Mouse (Mus musculus) forebrain, postnatal 0 days (tissue): ENCODE data around the gene Sh3pxd2a. TPM values are rescaled to one million over a fixed set of nuclear protein-coding genes. Genes with fewer than 3 reads are reported as not detected.

Experiments used
- ATAC-seq: fragments of 200-750 bp; cut with Nextera tagmentation; 2 replicates; pipeline ENCODE4 v1.8.0; 2017; ENCODE audit warnings: mild to moderate bottlenecking, moderate library complexity
- DNase-seq: peaks from one replicate; pipeline ENCODE4 v3.0.0-alpha.2; 2015
- H3K27ac ChIP-seq: fragments of 300-500 bp; sonication (generic); 2 replicates; pipeline ENCODE4 v1.5.1; 2014; ENCODE audit warnings: low read depth, mild to moderate bottlenecking, antibody characterized with exemption, low read length, moderate library complexity, mixed read lengths
- H3K27me3 ChIP-seq: fragments of 300-500 bp; sonication (generic); 2 replicates; pipeline ENCODE4 v1.6.1; 2014; ENCODE audit warnings: mild to moderate bottlenecking, low read length, mixed read lengths; ENCODE audit not compliant: insufficient read depth
- H3K36me3 ChIP-seq: fragments of 300-500 bp; sonication (generic); 2 replicates; pipeline ENCODE4 v1.6.1; 2014; ENCODE audit warnings: mild to moderate bottlenecking, moderate library complexity; ENCODE audit not compliant: insufficient read depth
- H3K4me1 ChIP-seq: fragments of 300-500 bp; sonication (generic); 2 replicates; pipeline ENCODE4 v1.6.1; 2014; ENCODE audit warnings: antibody characterized with exemption; ENCODE audit not compliant: insufficient read depth
- H3K4me2 ChIP-seq: fragments of 300-500 bp; sonication (generic); 2 replicates; pipeline ENCODE4 v1.6.1; 2014; ENCODE audit warnings: low read depth, mild to moderate bottlenecking, moderate library complexity
- H3K4me3 ChIP-seq: fragments of 300-500 bp; sonication (generic); 2 replicates; pipeline ENCODE4 v1.5.1; 2014; ENCODE audit warnings: low read depth, low read length, mixed read lengths
- H3K9ac ChIP-seq: fragments of 300-500 bp; sonication (generic); 2 replicates; pipeline ENCODE4 v1.6.1; 2014; ENCODE audit warnings: mild to moderate bottlenecking
- H3K9me3 ChIP-seq: fragments of 300-500 bp; sonication (generic); 2 replicates; pipeline ENCODE4 v1.6.1; 2016; ENCODE audit warnings: low read length
- CTCF ChIP-seq: sonication (generic); IDR thresholded peaks from 2 replicates; pipeline ENCODE4 v1.5.1; 2016; ENCODE audit warnings: antibody characterized with exemption, control low read depth, low read depth
- WGBS: fragments of 180-500 bp; shearing (Covaris S2); extraction: QIAGEN DNeasy Blood & Tissue Kit; methylation state at CpG from one replicate; pipeline ENCODE4 v1.1.7; 2014; 5-methylcytosine and 5-hydroxymethylcytosine counted together
- polyA plus RNA-seq: library from polyadenylated mRNA; unstranded; fragments of >200 nt; fragmentation: Nextera tagmentation; extraction: Ambion mirVana; gene quantifications from 2 replicates; pipeline ENCODE4 v1.2.1, GENCODE M21; 2015
- total RNA-seq: library from RNA; depleted of rRNA; stranded (reverse); fragments of >200 nt; gene quantifications from 2 replicates; pipeline ENCODE4 v1.2.3, GENCODE M21; 2014

Sh3pxd2a gene
- total and polyA plus RNA-seq, 2 experiments from 2014 or later: 1.2 to 20.8 TPM

DNA sequence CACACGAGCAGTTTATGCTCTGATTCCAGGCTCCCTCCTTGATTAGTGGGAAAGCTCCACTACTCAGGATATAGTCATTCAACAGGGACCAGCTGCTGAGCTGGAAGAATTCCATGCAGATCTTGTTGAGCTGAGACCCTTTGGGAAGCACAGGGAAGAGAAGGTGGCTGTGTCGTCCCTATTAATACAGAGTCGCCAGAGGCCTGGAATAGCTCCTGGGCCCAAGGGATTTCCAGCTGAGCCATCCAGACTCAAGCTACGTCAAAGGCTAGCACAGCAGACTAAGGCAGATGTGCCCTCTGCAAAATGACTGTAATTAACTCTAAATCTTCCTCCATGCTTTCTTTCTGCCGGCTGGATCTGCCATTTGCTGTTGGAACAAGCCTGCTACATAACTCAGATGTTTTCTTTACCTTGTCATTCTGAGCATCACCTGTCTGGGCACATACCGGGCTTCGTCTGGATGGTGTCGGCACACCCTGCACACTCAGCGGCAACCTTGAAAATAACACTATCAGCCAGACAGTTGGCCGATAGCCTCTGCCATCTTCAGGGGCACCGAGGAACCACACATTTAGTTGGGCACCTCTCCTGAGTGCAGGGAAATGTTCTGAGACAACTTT, 36.3 kb upstream of the Sh3pxd2a start:
- Histone ChIP-seq H3K27ac (no peak overlapping the region), H3K4me2 (no peak overlapping the region), H3K9ac (no peak overlapping the region), H3K4me3 (no peak overlapping the region), H3K27me3 (no peaks in the 10 kb centered on the region), H3K4me1 (no peaks in the 10 kb centered on the region), H3K9me3 (no peaks in the 10 kb centered on the region), H3K36me3 (no peaks in the 10 kb centered on the region)
- TF ChIP-seq CTCF: no peak; the same call in 1 of the 2 replicates
- ATAC-seq (no peak), DNase-seq (no peak)
- 69% methylated on average over 11 of the region's 11 CpGs for WGBS

DNA sequence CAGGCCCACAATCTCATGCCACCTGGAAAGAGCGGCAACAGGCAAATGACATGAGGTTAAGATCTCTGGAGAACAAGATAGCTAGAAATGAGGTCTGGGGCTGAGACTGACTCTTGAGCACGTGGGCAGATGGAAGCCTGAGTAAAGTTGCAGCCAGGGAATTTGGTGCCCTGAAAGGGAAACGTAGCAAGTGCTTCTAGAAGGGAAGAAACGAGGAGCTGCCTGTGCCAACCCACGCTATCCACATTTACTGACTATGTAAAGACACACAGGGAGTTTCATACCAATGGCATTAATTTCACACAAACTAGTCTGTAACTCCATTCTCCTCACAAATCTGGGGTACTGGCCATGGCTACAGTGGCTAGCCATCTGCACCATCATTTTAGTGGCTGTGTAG, 35.6 kb upstream of the Sh3pxd2a start:
- H3K4me2 ChIP-seq: no peak overlapping the region
- H3K4me1 ChIP-seq: no peaks in the 10 kb centered on the region
- H3K27ac ChIP-seq: no peak overlapping the region
- H3K4me3 ChIP-seq: no peak overlapping the region
- no peak for ATAC-seq
- H3K36me3 ChIP-seq: no peaks in the 10 kb centered on the region
- no peak overlapping the region for H3K9ac ChIP-seq
- TF ChIP-seq CTCF: no peak
- no peak for DNase-seq
- 87% methylated on average over 5 of the region's 5 CpGs for WGBS
- H3K27me3 ChIP-seq: no peaks in the 10 kb centered on the region
- no peaks in the 10 kb centered on the region for H3K9me3 ChIP-seq

DNA sequence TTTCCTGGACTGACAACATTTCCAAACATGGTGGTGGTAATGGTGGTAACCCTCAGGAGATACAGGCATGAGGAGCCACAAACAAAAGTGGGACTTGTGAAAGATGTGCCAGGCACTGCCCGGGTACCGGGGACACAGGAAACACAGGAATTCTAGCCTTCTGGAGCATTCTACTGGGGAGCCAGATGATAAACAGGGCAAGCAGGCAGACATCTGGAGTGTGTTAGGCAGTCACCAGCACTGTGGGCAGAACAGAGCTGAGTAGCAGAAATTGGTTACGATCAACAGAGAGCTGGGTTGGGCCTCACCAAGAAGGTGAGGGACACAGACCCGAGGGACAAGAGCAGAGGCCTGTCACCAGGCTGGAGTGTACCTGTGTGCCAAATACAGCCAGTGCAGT, 34.7 kb upstream of the Sh3pxd2a start:
- 84% methylated on average over 4 of the region's 4 CpGs for WGBS
- DNase-seq (no peak), ATAC-seq (no peak)
- Histone ChIP-seq H3K36me3 (no peaks in the 10 kb centered on the region), H3K27me3 (no peaks in the 10 kb centered on the region), H3K27ac (no peak overlapping the region), H3K9ac (no peak overlapping the region), H3K9me3 (no peaks in the 10 kb centered on the region), H3K4me3 (no peak overlapping the region), H3K4me1 (0 out of 2 replicates have a peak, but pooled peaks cover 3% of the 10 kb centered on the region), H3K4me2 (no peak overlapping the region)
- TF ChIP-seq CTCF: no peak

DNA sequence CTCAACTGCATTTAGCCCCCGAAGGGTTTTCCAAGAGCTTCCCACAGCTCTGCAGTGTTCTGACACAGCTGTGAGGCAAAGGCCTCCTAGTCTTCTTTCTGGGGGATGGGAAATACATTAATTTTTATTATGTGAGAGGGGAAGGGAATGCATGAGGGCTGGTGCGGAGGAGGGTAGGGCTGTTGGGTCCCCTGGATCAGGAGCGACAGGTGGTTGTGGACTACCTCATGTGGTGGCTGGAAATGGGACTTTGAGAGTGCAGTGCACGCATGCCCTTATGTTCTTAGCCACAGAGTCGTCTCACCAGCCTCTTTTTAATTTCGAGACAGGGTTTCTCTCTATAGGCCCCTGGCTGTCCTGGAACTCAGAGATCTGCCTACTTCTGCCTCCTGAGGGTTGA, 33.5 kb upstream of the Sh3pxd2a start:
- DNase-seq (no peak), ATAC-seq (no peak)
- 84% methylated on average over 6 of the region's 6 CpGs for WGBS

DNA sequence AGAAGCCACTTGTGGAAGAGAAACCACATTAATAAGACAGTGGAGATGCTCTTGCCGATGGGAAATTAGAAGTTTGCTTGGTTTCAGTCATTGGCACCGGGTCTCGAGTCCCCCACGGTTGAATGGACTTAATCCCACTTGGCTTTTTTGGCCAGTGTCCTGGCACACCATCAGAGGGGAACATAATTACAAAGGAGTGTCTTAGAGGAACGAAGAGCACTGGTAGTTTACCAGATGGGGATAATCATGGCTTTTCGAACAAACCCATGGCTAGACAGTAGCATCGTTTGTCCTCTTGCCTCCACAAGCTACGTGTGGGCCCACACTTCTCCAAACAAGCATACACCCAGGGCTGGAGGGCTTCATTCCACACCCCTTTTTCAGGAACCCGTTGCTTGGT, 33.1 kb upstream of the Sh3pxd2a start:
- Histone ChIP-seq H3K9me3 (no peaks in the 10 kb centered on the region), H3K4me1 (peaks cover 10% of the 10 kb centered on the region), H3K4me2 (no peak overlapping the region), H3K4me3 (no peak overlapping the region), H3K36me3 (no peaks in the 10 kb centered on the region), H3K27ac (no peak overlapping the region), H3K27me3 (no peaks in the 10 kb centered on the region), H3K9ac (no peak overlapping the region)
- DNase-seq: no peak
- peak; percentile 6; the same call in 1 of the 2 replicates for ATAC-seq
- no peak for TF ChIP-seq CTCF
- 40% methylated on average over 9 of the region's 9 CpGs for WGBS

More for the DNA sequence above, 33.5 kb upstream of the Sh3pxd2a start:
- H3K4me2 ChIP-seq: no peak overlapping the region
- no peaks in the 10 kb centered on the region for H3K9me3 ChIP-seq
- no peaks in the 10 kb centered on the region for H3K36me3 ChIP-seq
- no peak for TF ChIP-seq CTCF
- no peak overlapping the region for H3K27ac ChIP-seq
- no peak overlapping the region for H3K9ac ChIP-seq
- peaks cover 10% of the 10 kb centered on the region for H3K4me1 ChIP-seq
- no peaks in the 10 kb centered on the region for H3K27me3 ChIP-seq
- H3K4me3 ChIP-seq: no peak overlapping the region

DNA sequence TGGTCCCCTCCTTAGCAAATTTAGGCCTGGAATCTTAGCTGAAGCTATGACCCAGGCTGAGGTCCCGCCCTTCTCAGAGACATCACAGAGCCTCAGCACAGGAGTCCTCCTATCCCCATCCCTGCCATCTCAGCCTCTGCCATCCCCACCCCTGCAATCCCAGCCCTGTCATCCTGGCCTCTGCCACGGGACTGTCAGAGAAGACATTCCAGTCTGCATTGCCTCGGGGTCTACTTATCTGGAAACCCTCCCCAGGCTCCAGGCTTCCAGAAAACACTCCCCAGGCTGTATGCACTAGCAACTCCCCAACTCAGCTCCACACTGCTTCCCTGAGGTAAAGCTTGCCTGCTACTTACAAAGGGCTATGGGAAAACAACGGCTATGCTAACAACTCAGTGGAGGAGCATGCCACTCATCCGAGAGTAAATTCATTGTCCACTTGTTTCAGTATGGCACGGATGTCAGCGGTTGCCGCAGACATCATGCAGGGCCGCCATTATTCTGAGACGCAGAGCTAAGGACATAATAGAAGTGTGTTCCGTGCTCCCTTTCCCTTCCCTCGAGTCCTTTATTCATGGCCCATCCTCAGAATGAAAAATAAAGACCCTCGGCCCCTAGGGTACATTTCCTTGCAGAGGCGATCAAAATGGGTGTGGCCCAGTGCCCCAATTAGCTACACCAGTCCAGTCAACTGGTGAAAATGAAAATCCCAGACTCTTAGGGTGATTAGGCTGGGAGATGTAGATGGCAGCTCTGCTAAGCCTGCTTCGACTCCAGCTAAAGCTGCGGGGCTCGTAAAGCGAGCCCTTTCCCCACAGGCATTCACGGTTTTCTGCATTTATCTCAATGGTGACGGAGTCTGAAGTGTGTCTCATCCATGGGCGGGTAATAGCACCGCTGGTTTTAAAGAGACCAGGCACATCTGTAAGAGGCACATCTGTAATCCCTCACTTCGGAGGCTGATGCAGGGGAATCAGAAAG, 29.1 kb upstream of the Sh3pxd2a start:
- DNase-seq (peak; percentile 55), ATAC-seq (peak; percentile 69)
- Histone ChIP-seq H3K4me2 (peak overlapping the region; percentile 35), H3K9me3 (no peaks in the 10 kb centered on the region), H3K9ac (peak overlapping the region; percentile 31; the same call in 1 of the 2 replicates), H3K36me3 (no peaks in the 10 kb centered on the region), H3K4me1 (peaks cover 10% of the 10 kb centered on the region), H3K4me3 (no peak overlapping the region), H3K27ac (peak overlapping the region; percentile 16; the same call in 1 of the 2 replicates), H3K27me3 (no peaks in the 10 kb centered on the region)
- TF ChIP-seq CTCF: no peak
- WGBS: 12% methylated on average over 23 of the region's 23 CpGs

DNA sequence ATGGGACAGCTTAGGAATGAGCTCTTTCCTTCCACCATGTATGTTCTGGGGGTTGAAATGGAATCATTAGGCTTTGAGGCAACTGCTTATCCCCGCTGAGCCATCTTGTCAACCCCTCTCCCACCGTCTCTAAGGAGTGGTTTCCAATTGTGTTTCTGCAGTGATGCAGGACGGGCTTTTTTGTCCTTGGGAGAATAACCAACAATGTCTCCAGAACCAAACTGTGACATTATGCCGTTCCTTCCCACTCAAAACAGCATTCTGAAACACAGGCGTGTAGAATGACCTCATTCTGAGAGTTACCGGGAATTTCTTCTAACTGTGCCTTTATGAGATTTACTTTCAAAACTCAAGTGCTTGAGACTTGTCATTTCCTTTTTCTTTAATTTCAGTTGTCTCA, 28.2 kb upstream of the Sh3pxd2a start:
- DNase-seq (no peak), ATAC-seq (no peak)
- no peak overlapping the region for H3K4me3 ChIP-seq
- WGBS: 18% methylated on average over 6 of the region's 6 CpGs
- H3K4me1 ChIP-seq: peaks cover 10% of the 10 kb centered on the region
- no peak overlapping the region for H3K27ac ChIP-seq
- no peaks in the 10 kb centered on the region for H3K9me3 ChIP-seq
- no peak for TF ChIP-seq CTCF
- no peak overlapping the region for H3K9ac ChIP-seq
- no peaks in the 10 kb centered on the region for H3K36me3 ChIP-seq
- H3K27me3 ChIP-seq: no peaks in the 10 kb centered on the region
- no peak overlapping the region for H3K4me2 ChIP-seq
